Mouse (Mus musculus): ENCODE measurements around the gene Gpt2. TPM values are rescaled to one million over a fixed set of nuclear protein-coding genes. Genes with fewer than 3 reads are reported as not detected.

The Gpt2 gene
- polyA plus RNA-seq, 1 experiment from 2014 or later: 31.5 TPM

GRCm38 (mm10) chr8:85532843-85533242 is 40.5 kb downstream of the Gpt2 start:
- Histone ChIP-seq H3K4me3 (no peak overlapping the region), H3K4me1 (no peaks in the 10 kb centered on the region), H3K9me3 (no peaks in the 10 kb centered on the region), H3K9ac (no peak overlapping the region), H3K27me3 (no peaks in the 10 kb centered on the region), H3K4me2 (no peak overlapping the region), H3K27ac (no peak overlapping the region), H3K36me3 (peaks cover 27% of the 10 kb centered on the region)
- no peak for ATAC-seq (ENCODE audit: insufficient number of reproducible peaks, low FRiP score, low TSS enrichment, low read depth)
- WGBS: 83% methylated on average over 4 of the region's 4 CpGs

GRCm38 (mm10) chr8:85533434-85533833 is 41.1 kb downstream of the Gpt2 start:
- Histone ChIP-seq H3K27me3 (no peaks in the 10 kb centered on the region), H3K9ac (no peak overlapping the region), H3K9me3 (no peaks in the 10 kb centered on the region), H3K4me2 (no peak overlapping the region), H3K36me3 (peaks cover 33% of the 10 kb centered on the region), H3K4me1 (no peaks in the 10 kb centered on the region), H3K27ac (0 out of 2 replicates have a peak overlapping the region, but pooled peaks have one; percentile 19), H3K4me3 (no peak overlapping the region)
- 95% methylated on average over 2 of the region's 2 CpGs for WGBS
- no peak for ATAC-seq (ENCODE audit: insufficient number of reproducible peaks, low FRiP score, low TSS enrichment, low read depth)

- H3K4me3 ChIP-seq: no peak overlapping the region
- no peak for ATAC-seq (ENCODE audit: insufficient number of reproducible peaks, low FRiP score, low TSS enrichment, low read depth)
- H3K4me2 ChIP-seq: no peak overlapping the region
- peaks cover 39% of the 10 kb centered on the region for H3K36me3 ChIP-seq
- no peaks in the 10 kb centered on the region for H3K9me3 ChIP-seq
- no peaks in the 10 kb centered on the region for H3K27me3 ChIP-seq
- H3K4me1 ChIP-seq: no peaks in the 10 kb centered on the region
- 0 out of 2 replicates have a peak overlapping the region, but pooled peaks have one; percentile 19 for H3K27ac ChIP-seq
- no peak overlapping the region for H3K9ac ChIP-seq
- 84% methylated on average over 1 of the region's 1 CpGs for WGBS
These were observed 41.8 kb downstream of the Gpt2 start for GRCm38 (mm10) chr8:85534163-85534562.

- Histone ChIP-seq H3K27ac (no peak overlapping the region), H3K36me3 (peaks cover 52% of the 10 kb centered on the region), H3K4me2 (no peak overlapping the region), H3K27me3 (no peaks in the 10 kb centered on the region), H3K4me3 (no peak overlapping the region), H3K9ac (no peak overlapping the region), H3K4me1 (no peaks in the 10 kb centered on the region), H3K9me3 (no peaks in the 10 kb centered on the region)
- ATAC-seq (ENCODE audit: insufficient number of reproducible peaks, low FRiP score, low TSS enrichment, low read depth): no peak
- 100% methylated on average over 2 of the region's 2 CpGs for WGBS
These were observed 44.0 kb downstream of the Gpt2 start for GRCm38 (mm10) chr8:85536332-85536731.

- WGBS: 95% methylated on average over 1 of the region's 1 CpGs
- Histone ChIP-seq H3K9me3 (no peaks in the 10 kb centered on the region), H3K36me3 (peaks cover 51% of the 10 kb centered on the region), H3K4me2 (no peak overlapping the region), H3K27me3 (no peaks in the 10 kb centered on the region), H3K9ac (no peak overlapping the region), H3K4me3 (no peak overlapping the region), H3K27ac (no peak overlapping the region), H3K4me1 (peaks cover 6% of the 10 kb centered on the region; the same call in 1 of the 2 replicates)
- no peak for ATAC-seq (ENCODE audit: insufficient number of reproducible peaks, low FRiP score, low TSS enrichment, low read depth)
These were observed 59.6 kb downstream of the Gpt2 start for GRCm38 (mm10) chr8:85551934-85552333.

- peak overlapping the region; percentile 66 for H3K4me2 ChIP-seq
- H3K36me3 ChIP-seq: peaks cover 26% of the 10 kb centered on the region
- WGBS: under 1% methylated on average over 62 of the region's 66 CpGs
- no peaks in the 10 kb centered on the region for H3K27me3 ChIP-seq
- peak overlapping the region; percentile 95 for H3K9ac ChIP-seq
- H3K4me1 ChIP-seq: peaks cover 6% of the 10 kb centered on the region; the same call in 1 of the 2 replicates
- H3K9me3 ChIP-seq: no peaks in the 10 kb centered on the region
- H3K27ac ChIP-seq: peak overlapping the region; percentile 94
- H3K4me3 ChIP-seq: peak overlapping the region; percentile 97
- ATAC-seq (ENCODE audit: insufficient number of reproducible peaks, low FRiP score, low TSS enrichment, low read depth): peak; percentile 85
These were observed 62.2 kb downstream of the Gpt2 start for GRCm38 (mm10) chr8:85554391-85555180.

GRCm38 (mm10) chr8:85555181-85556145 is 63.1 kb downstream of the Gpt2 start, which contains the start of gene Dnaja2:
Gene Dnaja2 (minus strand): TSS chr8:85555344.
- peak within 1 kb of the TSS; percentile 74 for H3K4me2 ChIP-seq
- peak within 1 kb of the TSS; percentile 95 for H3K9ac ChIP-seq
- no peaks in the 10 kb centered on the region for H3K9me3 ChIP-seq
- ATAC-seq (ENCODE audit: insufficient number of reproducible peaks, low FRiP score, low TSS enrichment, low read depth): peak; percentile 94
- H3K36me3 ChIP-seq: peaks cover 21% of the 10 kb centered on the region
- H3K27me3 ChIP-seq: no peaks in the 10 kb centered on the region
- peaks cover 6% of the 10 kb centered on the region; the same call in 1 of the 2 replicates for H3K4me1 ChIP-seq
- H3K4me3 ChIP-seq: peak within 1 kb of the TSS; percentile 97
- under 1% methylated on average over 77 of the region's 77 CpGs for WGBS
- peak within 1 kb of the TSS; percentile 94 for H3K27ac ChIP-seq

- peaks cover 11% of the 10 kb centered on the region for H3K36me3 ChIP-seq
- no peak overlapping the region for H3K27ac ChIP-seq
- WGBS: 41% methylated on average over 2 of the region's 2 CpGs
- H3K4me1 ChIP-seq: 0 out of 2 replicates have a peak, but pooled peaks cover 2% of the 10 kb centered on the region
- no peaks in the 10 kb centered on the region for H3K27me3 ChIP-seq
- no peak overlapping the region for H3K9ac ChIP-seq
- no peaks in the 10 kb centered on the region for H3K9me3 ChIP-seq
- ATAC-seq (ENCODE audit: insufficient number of reproducible peaks, low FRiP score, low TSS enrichment, low read depth): no peak
- no peak overlapping the region for H3K4me3 ChIP-seq
- H3K4me2 ChIP-seq: no peak overlapping the region
These were observed 64.7 kb downstream of the Gpt2 start for GRCm38 (mm10) chr8:85556986-85557600.

GRCm38 (mm10) chr8:85557601-85557986 is 65.2 kb downstream of the Gpt2 start:
- ATAC-seq (ENCODE audit: insufficient number of reproducible peaks, low FRiP score, low TSS enrichment, low read depth): no peak
- WGBS: 31% methylated on average over 3 of the region's 3 CpGs
- peaks cover 6% of the 10 kb centered on the region; the same call in 1 of the 2 replicates for H3K36me3 ChIP-seq
- H3K27me3 ChIP-seq: no peaks in the 10 kb centered on the region
- H3K4me2 ChIP-seq: no peak overlapping the region
- no peaks in the 10 kb centered on the region for H3K9me3 ChIP-seq
- H3K27ac ChIP-seq: no peak overlapping the region
- H3K9ac ChIP-seq: no peak overlapping the region
- no peak overlapping the region for H3K4me3 ChIP-seq
- H3K4me1 ChIP-seq: 0 out of 2 replicates have a peak, but pooled peaks cover 2% of the 10 kb centered on the region

- Histone ChIP-seq H3K4me2 (no peak overlapping the region), H3K4me3 (no peak overlapping the region), H3K9me3 (no peaks in the 10 kb centered on the region), H3K9ac (no peak overlapping the region), H3K36me3 (no peaks in the 10 kb centered on the region), H3K27me3 (no peaks in the 10 kb centered on the region), H3K4me1 (0 out of 2 replicates have a peak, but pooled peaks cover under 1% of the 10 kb centered on the region), H3K27ac (no peak overlapping the region)
- WGBS: 74% methylated on average over 1 of the region's 1 CpGs
- no peak for ATAC-seq (ENCODE audit: insufficient number of reproducible peaks, low FRiP score, low TSS enrichment, low read depth)
These were observed 66.8 kb downstream of the Gpt2 start for GRCm38 (mm10) chr8:85559201-85559600.

- no peak overlapping the region for H3K4me2 ChIP-seq
- H3K4me3 ChIP-seq: no peak overlapping the region
- H3K27me3 ChIP-seq: no peaks in the 10 kb centered on the region
- H3K4me1 ChIP-seq: no peaks in the 10 kb centered on the region
- no peak overlapping the region for H3K9ac ChIP-seq
- H3K27ac ChIP-seq: no peak overlapping the region
- H3K9me3 ChIP-seq: no peaks in the 10 kb centered on the region
- H3K36me3 ChIP-seq: no peaks in the 10 kb centered on the region
- 61% methylated on average over 2 of the region's 2 CpGs for WGBS
- ATAC-seq (ENCODE audit: insufficient number of reproducible peaks, low FRiP score, low TSS enrichment, low read depth): no peak
These were observed 67.6 kb downstream of the Gpt2 start for GRCm38 (mm10) chr8:85559966-85560365.
